ENCODE assay signal across 13 mouse cellular contexts in the genomic region with DNA sequence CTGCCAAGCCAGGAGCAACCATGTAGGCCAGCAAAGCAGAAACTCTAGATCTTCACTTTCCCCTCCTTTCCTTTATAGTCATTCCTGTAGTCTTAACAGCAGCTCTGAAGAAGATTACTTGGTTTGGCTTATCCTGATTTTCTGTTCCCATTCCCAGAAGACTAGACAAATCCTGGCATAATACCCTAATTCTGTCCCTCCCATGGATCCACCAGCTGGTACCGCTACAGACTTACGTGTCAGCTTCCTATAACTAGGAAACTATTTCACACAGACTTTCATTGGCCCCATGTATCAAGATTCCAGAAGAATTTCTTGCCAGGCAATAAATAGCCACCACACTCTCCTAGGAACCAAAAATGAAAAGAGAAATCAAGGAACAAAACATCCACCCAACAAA.
"Had no signal": no experiment of that assay in that cellular context is flagged by ENCODE, and none has a peak within 500 bp of the region (broad histone marks: within the 10 kb centered on the region; RNA-seq: fewer than 3 reads in every experiment).

No protein-coding gene starts in this region.

- H3K27ac ChIP-seq: kidney, embryonic 15.5 days; limb, embryonic 12.5 days; liver, embryonic 13.5 days; midbrain, embryonic 10.5 days; neural tube, embryonic 15.5 days had no signal

- H3K9me3 ChIP-seq: kidney, embryonic 15.5 days; limb, embryonic 12.5 days; liver, embryonic 13.5 days; midbrain, embryonic 10.5 days; neural tube, embryonic 15.5 days had no signal

- H3K4me1 ChIP-seq: kidney, embryonic 15.5 days; limb, embryonic 12.5 days; liver, embryonic 13.5 days; midbrain, embryonic 10.5 days; neural tube, embryonic 15.5 days had no signal

- ATAC-seq: liver, postnatal 0 days had no signal

- H3K4me3 ChIP-seq: kidney, embryonic 15.5 days; limb, embryonic 12.5 days; liver, embryonic 13.5 days; midbrain, embryonic 10.5 days; myocyte; neural tube, embryonic 15.5 days had no signal

- H3K9ac ChIP-seq: kidney, embryonic 15.5 days; limb, embryonic 12.5 days; liver, embryonic 13.5 days; liver, postnatal 0 days; neural tube, embryonic 15.5 days had no signal

- H3K4me2 ChIP-seq: kidney, embryonic 15.5 days; limb, embryonic 12.5 days; liver, embryonic 13.5 days; neural tube, embryonic 15.5 days had no signal

- H3K36me3 ChIP-seq: kidney, embryonic 15.5 days; limb, embryonic 12.5 days; liver, embryonic 13.5 days; midbrain, embryonic 10.5 days; neural tube, embryonic 15.5 days had no signal

- H3K27me3 ChIP-seq: kidney, embryonic 15.5 days; limb, embryonic 12.5 days; liver, embryonic 13.5 days; neural tube, embryonic 15.5 days had no signal

- DNase-seq: kidney, postnatal 14 days; liver; liver, embryonic 13.5 days; liver, postnatal 0 days; midbrain, embryonic 14.5 days; right cerebral cortex, adult 18-20 months; thymus, adult 18-20 months; thymus, postnatal 14 days had no signal
